Mouse (Mus musculus): ENCODE results near the gene Glb1l.

Gene Glb1l

GRCm38 (mm10) chr1:75192452-75192851 is 18.2 kb downstream of the Glb1l start:
- no peak for DNase-seq (ENCODE audit: low read depth, low spot score)

GRCm38 (mm10) chr1:75191622-75192402 is 18.8 kb downstream of the Glb1l start, which contains the start of the genes Ankzf1 and Atg9a:
Gene Ankzf1, plus strand, starts transcription at chr1:75192151.
Gene Atg9a, minus strand, starts transcription at chr1:75192196.
- DNase-seq (ENCODE audit: low read depth, low spot score): peak; percentile 91

GRCm38 (mm10) chr1:75191258-75191621 is 19.4 kb downstream of the Glb1l start:
- no peak for DNase-seq (ENCODE audit: low read depth, low spot score)

- no peak for DNase-seq (ENCODE audit: low read depth, low spot score)
Observed at GRCm38 (mm10) chr1:75190577-75190976, 20.0 kb downstream of the Glb1l start.

- no peak for DNase-seq (ENCODE audit: low read depth, low spot score)
Observed at GRCm38 (mm10) chr1:75187914-75188483, 22.6 kb downstream of the Glb1l start.

GRCm38 (mm10) chr1:75187126-75187525 is 23.5 kb downstream of the Glb1l start:
- no peak for DNase-seq (ENCODE audit: low read depth, low spot score)

- no peak for DNase-seq (ENCODE audit: low read depth, low spot score)
Observed at GRCm38 (mm10) chr1:75185495-75185894, 25.1 kb downstream of the Glb1l start.

- no peak for DNase-seq (ENCODE audit: low read depth, low spot score)
Observed at GRCm38 (mm10) chr1:75182160-75182559, 28.5 kb downstream of the Glb1l start.

- DNase-seq (ENCODE audit: low read depth, low spot score): no peak
Observed at GRCm38 (mm10) chr1:75181377-75181870, 29.2 kb downstream of the Glb1l start.

- no peak for DNase-seq (ENCODE audit: low read depth, low spot score)
Observed at GRCm38 (mm10) chr1:75180741-75181140, 29.9 kb downstream of the Glb1l start.

GRCm38 (mm10) chr1:75180105-75180590 is 30.5 kb downstream of the Glb1l start, which contains the start of gene Abcb6:
Gene Abcb6, minus strand, starts transcription at chr1:75180392.
- DNase-seq (ENCODE audit: low read depth, low spot score): peak; percentile 70

GRCm38 (mm10) chr1:75179334-75180104 is 31.1 kb downstream of the Glb1l start:
- DNase-seq (ENCODE audit: low read depth, low spot score): no peak

- DNase-seq (ENCODE audit: low read depth, low spot score): peak; percentile 85
Observed at GRCm38 (mm10) chr1:75168472-75169464, 41.8 kb downstream of the Glb1l start, which contains the start of gene Zfand2b. Gene Zfand2b, plus strand, starts transcription at chr1:75168646.

GRCm38 (mm10) chr1:75168093-75168471 is 42.5 kb downstream of the Glb1l start:
- no peak for DNase-seq (ENCODE audit: low read depth, low spot score)

- no peak for DNase-seq (ENCODE audit: low read depth, low spot score)
Observed at GRCm38 (mm10) chr1:75160256-75160617, 50.4 kb downstream of the Glb1l start.

- DNase-seq (ENCODE audit: low read depth, low spot score): no peak
Observed at GRCm38 (mm10) chr1:75159540-75160255, 50.9 kb downstream of the Glb1l start.

- no peak for DNase-seq (ENCODE audit: low read depth, low spot score)
Observed at GRCm38 (mm10) chr1:75158990-75159389, 51.6 kb downstream of the Glb1l start.

GRCm38 (mm10) chr1:75155837-75156236 is 54.8 kb downstream of the Glb1l start:
- DNase-seq (ENCODE audit: low read depth, low spot score): no peak

- no peak for DNase-seq (ENCODE audit: low read depth, low spot score)
Observed at GRCm38 (mm10) chr1:75148727-75149126, 61.9 kb downstream of the Glb1l start.
